Mouse (Mus musculus): ENCODE results near the gene Spata13. TPM values are rescaled to one million over a fixed set of nuclear protein-coding genes. Genes with fewer than 3 reads are reported as not detected.

Spata13 gene
- total and polyA plus RNA-seq, 3 experiments = 0.39 to 1.5 TPM; not detected in 1

GRCm38 (mm10) chr14:60809881-60810280 is 176.1 kb downstream of the Spata13 start:
- H3K9me3 ChIP-seq (replicated peaks; ENCODE audit: insufficient read depth, low read length) = no peaks in the 10 kb centered on the region
- no peak overlapping the region for H3K9ac ChIP-seq (ENCODE audit: control insufficient read depth, low read depth, low read length, poor library complexity, severe bottlenecking)
- no peaks in the 10 kb centered on the region for H3K79me2 ChIP-seq (ENCODE audit: control insufficient read depth, insufficient read depth, low read length, poor library complexity)
- no peaks in the 10 kb centered on the region; a peak in 1 of 4 replicates for H3K36me3 ChIP-seq (ENCODE audit: control insufficient read depth in 1 of 2, insufficient read depth in 2 of 2, low read length in 2 of 2)
- no peaks in the 10 kb centered on the region for H3K4me1 ChIP-seq (ENCODE audit: control insufficient read depth in 1 of 2, insufficient read depth in 2 of 2, low read length in 2 of 2)
- no peak for DNase-seq (ENCODE audit: low read depth, low spot score)
- TF ChIP-seq RCOR1 (IDR thresholded peaks at IDR 0.05; ENCODE audit: low read depth, low read length) (no peak), POLR2AphosphoS2 (IDR thresholded peaks at IDR 0.05; ENCODE audit: low read length) (no peak), MYB (IDR thresholded peaks at IDR 0.05; ENCODE audit: low read depth, low read length) (no peak), TAL1 (IDR thresholded peaks at IDR 0.05; ENCODE audit: low read length) (no peak), POLR2AphosphoS5 (IDR thresholded peaks at IDR 0.05; ENCODE audit: borderline replicate concordance, low read depth, low read length) (no peak), GABPA (IDR thresholded peaks at IDR 0.05; ENCODE audit: low read depth, low read length) (no peak), ZC3H11A (IDR thresholded peaks at IDR 0.05; ENCODE audit: low read depth, low read length) (no peak), MEF2A (IDR thresholded peaks at IDR 0.05; ENCODE audit: extremely low read depth, insufficient replicate concordance, low read depth, low read length, poor library complexity, severe bottlenecking) (no peak), RAD21 (IDR thresholded peaks at IDR 0.05; ENCODE audit: low read depth, low read length) (no peak), ETS1 (IDR thresholded peaks at IDR 0.05; ENCODE audit: low read depth, low read length) (no peak), MXI1 (IDR thresholded peaks at IDR 0.05; ENCODE audit: low read depth, low read length) (no peak), GATA1 (IDR thresholded peaks at IDR 0.05; ENCODE audit: low read depth, low read length) (no peak)
- H3K4me3 ChIP-seq (ENCODE audit: control insufficient read depth in 1 of 2, insufficient read depth in 1 of 2, low read depth in 2 of 2, low read length in 2 of 2) = no peak overlapping the region
- H3K27me3 ChIP-seq (ENCODE audit: control insufficient read depth in 1 of 2, insufficient read depth in 2 of 2, low read length in 2 of 2) = no peaks in the 10 kb centered on the region
- H3K27ac ChIP-seq (ENCODE audit: control insufficient read depth, low read depth, low read length) = no peak overlapping the region

- H3K36me3 ChIP-seq (ENCODE audit: control insufficient read depth in 1 of 2, insufficient read depth in 2 of 2, low read length in 2 of 2) = peaks cover 0 to 1% of the 10 kb centered on the region in 2 experiments; a peak in 1 of 4 replicates
- H3K27me3 ChIP-seq (ENCODE audit: control insufficient read depth in 1 of 2, insufficient read depth in 2 of 2, low read length in 2 of 2) = no peaks in the 10 kb centered on the region
- H3K27ac ChIP-seq (ENCODE audit: control insufficient read depth, low read depth, low read length) = no peak overlapping the region
- TF ChIP-seq POLR2AphosphoS2 (IDR thresholded peaks at IDR 0.05; ENCODE audit: low read length) (no peak), MAX (IDR thresholded peaks at IDR 0.05; ENCODE audit: low read length) (no peak), USF1 (IDR thresholded peaks at IDR 0.05; ENCODE audit: low read depth, low read length) (no peak), MEF2A (IDR thresholded peaks at IDR 0.05; ENCODE audit: extremely low read depth, insufficient replicate concordance, low read depth, low read length, poor library complexity, severe bottlenecking) (no peak), TBP (IDR thresholded peaks at IDR 0.05; ENCODE audit: low read depth, low read length) (no peak), RCOR1 (IDR thresholded peaks at IDR 0.05; ENCODE audit: low read depth, low read length) (no peak)
- no peak overlapping the region for H3K4me3 ChIP-seq (ENCODE audit: control insufficient read depth in 1 of 2, insufficient read depth in 1 of 2, low read depth in 2 of 2, low read length in 2 of 2)
- no peaks in the 10 kb centered on the region for H3K4me1 ChIP-seq (ENCODE audit: control insufficient read depth in 1 of 2, insufficient read depth in 2 of 2, low read length in 2 of 2)
- no peak overlapping the region for H3K9ac ChIP-seq (ENCODE audit: control insufficient read depth, low read depth, low read length, poor library complexity, severe bottlenecking)
- no peaks in the 10 kb centered on the region for H3K9me3 ChIP-seq (replicated peaks; ENCODE audit: insufficient read depth, low read length)
- H3K79me2 ChIP-seq (ENCODE audit: control insufficient read depth, insufficient read depth, low read length, poor library complexity) = no peaks in the 10 kb centered on the region
- no peak for DNase-seq (ENCODE audit: low read depth, low spot score)
Observed at GRCm38 (mm10) chr14:60811547-60811946, 177.7 kb downstream of the Spata13 start.

Other genes with a start within 250 kb of the Spata13 start
- not detected in 2 replicates for gene C1qtnf9, start 134.1 kb downstream of the Spata13 start, total RNA-seq (2012; rRNA removed)
- not detected for gene C1qtnf9, start 134.1 kb downstream of the Spata13 start, polyA plus RNA-seq (2012; ENCODE audit: insufficient read depth in 1 of 2, insufficient read length in 2 of 2, low read depth in 1 of 2, low replicate concordance in 2 of 2, missing spikeins in 1 of 2)
- 19.1 and 21.1 TPM in 2 replicates for gene Mipep, start 150.6 kb downstream of the Spata13 start, total RNA-seq (2012; rRNA removed)
- gene Mipep, start 150.6 kb downstream of the Spata13 start, polyA plus RNA-seq (2012; ENCODE audit: insufficient read depth in 1 of 2, insufficient read length in 2 of 2, low read depth in 1 of 2, low replicate concordance in 2 of 2, missing spikeins in 1 of 2) = 10 to 100 TPM in 1 of 2 experiments, not detected in 1; 26.4 TPM

All from MEL (cell line).